ENCODE assay signal across 8 mouse cellular contexts in genomic region chr2:112380131-112380530, GRCm38 (mm10). TPM values are rescaled to one million over a fixed set of nuclear protein-coding genes. Genes with fewer than 3 reads are reported as not detected.
DNase-seq lines count a peak whose midpoint lies in the region; ATAC-seq and TF ChIP-seq lines count a peak whose summit lies in the region.

No protein-coding gene starts in this region.

- WGBS in heart, embryonic 10.5 days, result 58% methylated on average over 8 of the region's 8 CpGs
- 45% methylated on average over 8 of the region's 8 CpGs for WGBS in forebrain, embryonic 16.5 days
- WGBS in liver, embryonic 16.5 days (ENCODE audit: insufficient replicate concordance), result 26% methylated on average over 8 of the region's 8 CpGs

- ATAC-seq in forebrain, embryonic 16.5 days, result no peak
- no peak for ATAC-seq in liver, embryonic 16.5 days (ENCODE audit: low read depth)

- no peak for TF ChIP-seq CTCF in E14TG2a.4 (conservative IDR thresholded peaks at IDR 0.05; ENCODE audit: low read length)

- no peaks in the 10 kb centered on the region for H3K9me3 ChIP-seq in heart, embryonic 10.5 days
- H3K9me3 ChIP-seq in E14TG2a.4 (ENCODE audit: low read length), result no peaks in the 10 kb centered on the region
- H3K9me3 ChIP-seq in forebrain, embryonic 16.5 days (ENCODE audit: control insufficient read depth, low read length), result no peaks in the 10 kb centered on the region
- H3K9me3 ChIP-seq in liver, embryonic 16.5 days (replicated peaks; ENCODE audit: control insufficient read depth, low read length), result no peaks in the 10 kb centered on the region

- intact Hi-C loops in heart, postnatal 14 days (cut with DNase I), result no loop called here

- peak overlapping the region; percentile 70 for H3K4me2 ChIP-seq in forebrain, embryonic 16.5 days (ENCODE audit: low read length)
- H3K4me2 ChIP-seq in liver, embryonic 16.5 days (ENCODE audit: low read depth, low read length), result peak overlapping the region; percentile 78

- no peak for DNase-seq in heart, embryonic 10.5 days (ENCODE audit: low spot score)
- no peak for DNase-seq in heart, postnatal 14 days
- DNase-seq in cerebellum, postnatal 4 days (ENCODE audit: low spot score in 2 of 2), result no peak
- no peak for DNase-seq in thymus, adult 18-20 months
- no peak for DNase-seq in adrenal gland, postnatal 10 days

- H3K4me3 ChIP-seq in heart, embryonic 10.5 days, result peak overlapping the region; percentile 98
- peak overlapping the region; percentile 85 for H3K4me3 ChIP-seq in E14TG2a.4 (replicated peaks; ENCODE audit: low read length)
- H3K4me3 ChIP-seq in forebrain, embryonic 16.5 days (replicated peaks; ENCODE audit: low read length), result peak overlapping the region; percentile 98
- H3K4me3 ChIP-seq in liver, embryonic 16.5 days (ENCODE audit: low read depth, low read length), result peak overlapping the region; percentile 99

- no peaks in the 10 kb centered on the region for H3K36me3 ChIP-seq in heart, embryonic 10.5 days
- peaks cover 22% of the 10 kb centered on the region for H3K36me3 ChIP-seq in E14TG2a.4 (ENCODE audit: insufficient read depth, low read length)
- no peaks in the 10 kb centered on the region for H3K36me3 ChIP-seq in forebrain, embryonic 16.5 days (ENCODE audit: control insufficient read depth, insufficient read depth)
- H3K36me3 ChIP-seq in liver, embryonic 16.5 days (ENCODE audit: control insufficient read depth, insufficient read depth), result no peaks in the 10 kb centered on the region

- peak overlapping the region; percentile 99 for H3K9ac ChIP-seq in forebrain, embryonic 16.5 days (replicated peaks; ENCODE audit: low read depth, low read length)
- H3K9ac ChIP-seq in liver, embryonic 16.5 days (ENCODE audit: low read depth, low read length), result peak overlapping the region; percentile 99

- peaks cover 7% of the 10 kb centered on the region; the same call in 1 of the 2 replicates for H3K4me1 ChIP-seq in heart, embryonic 10.5 days
- H3K4me1 ChIP-seq in E14TG2a.4 (replicated peaks; ENCODE audit: low read depth, low read length), result peaks cover 58% of the 10 kb centered on the region
- peaks cover 12% of the 10 kb centered on the region for H3K4me1 ChIP-seq in forebrain, embryonic 16.5 days (replicated peaks; ENCODE audit: control insufficient read depth, insufficient read depth, low read length)
- peaks cover 17% of the 10 kb centered on the region for H3K4me1 ChIP-seq in liver, embryonic 16.5 days (ENCODE audit: control insufficient read depth, low read depth, low read length)

- H3K27ac ChIP-seq in heart, embryonic 10.5 days, result peak overlapping the region; percentile 98
- H3K27ac ChIP-seq in forebrain, embryonic 16.5 days (ENCODE audit: low read length), result no peak overlapping the region
- H3K27ac ChIP-seq in liver, embryonic 16.5 days (ENCODE audit: low read length), result peak overlapping the region; percentile 91

- H3K27me3 ChIP-seq in heart, embryonic 10.5 days (ENCODE audit: insufficient read depth, poor library complexity, severe bottlenecking), result no peaks in the 10 kb centered on the region
- no peaks in the 10 kb centered on the region for H3K27me3 ChIP-seq in E14TG2a.4 (ENCODE audit: insufficient read depth, low read length)
- H3K27me3 ChIP-seq in forebrain, embryonic 16.5 days (replicated peaks; ENCODE audit: control insufficient read depth, insufficient read depth, low read length), result no peaks in the 10 kb centered on the region
- H3K27me3 ChIP-seq in liver, embryonic 16.5 days (ENCODE audit: control insufficient read depth, insufficient read depth, low read depth, low read length), result no peaks in the 10 kb centered on the region

RNA-seq across cellular contexts. Expression of gene Katnbl1, which starts 1.1 kb away (rescaled TPM):
- polyA plus RNA-seq in heart, embryonic 10.5 days (2016; fragmentation: Nextera tagmentation; extraction: Ambion mirVana), result 27.4 and 36.6 TPM in 2 replicates
- 1 to 10 TPM; 7.3 to 7.6 TPM for total RNA-seq in heart, postnatal 14 days (2021)
- polyA plus RNA-seq in forebrain, embryonic 16.5 days (2015; fragmentation: Nextera tagmentation; extraction: Ambion mirVana), result 43.4 and 51.0 TPM in 2 replicates
- 14.4 and 17.1 TPM in 2 replicates for polyA plus RNA-seq in liver, embryonic 16.5 days (2015; fragmentation: Nextera tagmentation; extraction: Ambion mirVana)
- 10 to 100 TPM; 11.6 to 12.8 TPM for total RNA-seq in adrenal gland, postnatal 10 days (2021)

RNA-seq across cellular contexts. Expression of gene Emc4, which starts 12.3 kb away (rescaled TPM):
- 114 and 134 TPM in 2 replicates for polyA plus RNA-seq in heart, embryonic 10.5 days (2016; fragmentation: Nextera tagmentation; extraction: Ambion mirVana)
- 10 to 100 TPM; 61.2 to 67.8 TPM for total RNA-seq in heart, postnatal 14 days (2021)
- 150 and 174 TPM in 2 replicates for polyA plus RNA-seq in forebrain, embryonic 16.5 days (2015; fragmentation: Nextera tagmentation; extraction: Ambion mirVana)
- 40.0 and 40.7 TPM in 2 replicates for polyA plus RNA-seq in liver, embryonic 16.5 days (2015; fragmentation: Nextera tagmentation; extraction: Ambion mirVana)
- total RNA-seq in adrenal gland, postnatal 10 days (2021), result 10 to 100 TPM; 75.7 to 89.7 TPM
